Comparison of ENCODE assay signal across 24 mouse cellular contexts in genomic region chr17:73870956-73871605, GRCm38 (mm10).
A peak's percentile ranks its signal among the peaks of the same experiment; 100 is the strongest.
DNase-seq lines count a peak whose midpoint lies in the region; ATAC-seq and TF ChIP-seq lines count a peak whose summit lies in the region.
"Had no signal": no experiment of that assay in that cellular context is flagged by ENCODE, and none has a peak within 500 bp of the region (broad histone marks: within the 10 kb centered on the region; RNA-seq: fewer than 3 reads in every experiment).

No protein-coding gene starts in this region.

- dilution Hi-C loops in CH12.LX (cut with MboI; ENCODE audit: extremely low pct_ligation_motif_present, extremely low pct_unique_long_range_greater_than_20kb, low sequenced_read_pairs) = no loop called here

- no peaks in the 10 kb centered on the region for H3K36me3 ChIP-seq in CH12.LX (replicated peaks in 1 of 2; ENCODE audit: control insufficient read depth in 1 of 2, insufficient read depth in 1 of 2, low read length in 1 of 2)
- H3K36me3 ChIP-seq: heart, embryonic 13.5 days; hindbrain, embryonic 12.5 days; neural tube, embryonic 15.5 days had no signal

- H3K27ac ChIP-seq in CH12.LX (ENCODE audit: insufficient read depth, low read depth) = no peak overlapping the region
- H3K27ac ChIP-seq: heart, adult 2 months; heart, embryonic 13.5 days; hindbrain, embryonic 12.5 days; kidney, postnatal 0 days; macrophage; neural tube, embryonic 15.5 days had no signal

- no peaks in the 10 kb centered on the region for H3K27me3 ChIP-seq in CH12.LX (replicated peaks)
- H3K27me3 ChIP-seq: heart, embryonic 13.5 days; hindbrain, embryonic 12.5 days; neural tube, embryonic 15.5 days had no signal

- ATAC-seq in inflammation-experienced regulatory T-cells, adult 6 months = peak; percentile 38
- no peak for ATAC-seq in megakaryocyte-erythroid progenitor cell, adult 5-6 weeks (replicated peaks; ENCODE audit: low FRiP score, low TSS enrichment, poor library complexity, severe bottlenecking)
- ATAC-seq: forebrain, embryonic 14.5 days had no signal

- no peak overlapping the region for H3K4me3 ChIP-seq in CH12.LX (replicated peaks in 1 of 3; ENCODE audit: low read depth in 2 of 3, low read length in 2 of 3, poor library complexity in 1 of 3)
- H3K4me3 ChIP-seq: heart, adult 2 months; heart, embryonic 13.5 days; hindbrain, embryonic 12.5 days; neural tube, embryonic 15.5 days had no signal

- H3K4me2 ChIP-seq in CH12.LX (ENCODE audit: insufficient read depth, low read depth, poor library complexity, severe bottlenecking) = no peak overlapping the region
- H3K4me2 ChIP-seq: heart, embryonic 13.5 days; hindbrain, embryonic 12.5 days; midbrain, embryonic 11.5 days; neural tube, embryonic 15.5 days had no signal

- in situ Hi-C loops in CH12.LX (cut with MboI; ENCODE audit: low pct_ligation_motif_present, low pct_unique_long_range_greater_than_20kb, low sequenced_read_pairs) = no loop called here

- no peak overlapping the region for H3K9ac ChIP-seq in CH12.LX (ENCODE audit: insufficient read depth, low read depth)
- H3K9ac ChIP-seq: heart, embryonic 13.5 days; hindbrain, embryonic 12.5 days; neural tube, embryonic 15.5 days had no signal

- peaks cover 15 to 48% of the 10 kb centered on the region in 2 experiments for H3K4me1 ChIP-seq in CH12.LX (ENCODE audit: control insufficient read depth in 1 of 2, insufficient read depth in 2 of 2)
- H3K4me1 ChIP-seq: heart, embryonic 13.5 days; hindbrain, embryonic 12.5 days; neural tube, embryonic 15.5 days had no signal

- no peak for TF ChIP-seq RAD21 in CH12.LX (IDR thresholded peaks at IDR 0.05; ENCODE audit: low read depth, low read length)

- no peak for TF ChIP-seq POLR2A in CH12.LX (IDR thresholded peaks at IDR 0.05; ENCODE audit: low read depth, low read length)

- peak; percentile 19 to 34 for DNase-seq in B cell, adult 2 months
- no peak for DNase-seq in CH12.LX (ENCODE audit: extremely low read depth)
- DNase-seq in thymus, postnatal 36 days = peak; percentile 45 to 63
- no peak for DNase-seq in gastrocnemius, adult 8-10 months (ENCODE audit: low spot score in 2 of 2)
- no peak for DNase-seq in cerebellum, adult 18-20 months
- DNase-seq: adrenal gland, adult 8-10 months; cerebellum, adult 2 months; cerebellum, postnatal 36 days; gastrocnemius, postnatal 14 days; heart, adult 2 months; heart, postnatal 14 days; kidney, adult 2 months; layer of hippocampus, postnatal 36 days; right cerebral cortex, adult 18-20 months; right cerebral cortex, postnatal 4 days had no signal

- TF ChIP-seq EP300 in CH12.LX (IDR thresholded peaks at IDR 0.05; ENCODE audit: low read length) = no peak; the same call in 1 of the 2 replicates

- H3K79me2 ChIP-seq in CH12.LX (replicated peaks; ENCODE audit: control insufficient read depth, extremely low read depth, insufficient read depth, poor library complexity, severe bottlenecking) = no peaks in the 10 kb centered on the region

- TF ChIP-seq CTCF in CH12.LX (conservative IDR thresholded peaks at IDR 0.05 in 1 of 2, IDR thresholded peaks at IDR 0.05 in 1 of 2; ENCODE audit: low read depth in 2 of 2, low read length in 2 of 2) = no peak

- no peaks in the 10 kb centered on the region for H3K9me3 ChIP-seq in CH12.LX (replicated peaks; ENCODE audit: low read length)
- H3K9me3 ChIP-seq: heart, embryonic 13.5 days; hindbrain, embryonic 12.5 days; neural tube, embryonic 15.5 days had no signal

TF ChIP-seq in CH12.LX, 34 proteins besides CTCF, POLR2A, EP300 and RAD21:
- TF ChIP-seq CHD1 (IDR thresholded peaks at IDR 0.05; ENCODE audit: low read depth, low read length) = no peak
- TF ChIP-seq ZC3H11A (IDR thresholded peaks at IDR 0.05; ENCODE audit: low read depth, low read length) = no peak
- TF ChIP-seq ETS1 (conservative IDR thresholded peaks at IDR 0.05; ENCODE audit: low read depth, low read length) = 0 out of 2 replicates have a peak, but pooled peaks have one; percentile 31
- no peak for TF ChIP-seq JUN (IDR thresholded peaks at IDR 0.05; ENCODE audit: insufficient read depth, low read depth, low read length)
- no peak for TF ChIP-seq MEF2A (IDR thresholded peaks at IDR 0.05; ENCODE audit: borderline replicate concordance, low read depth, low read length)
- TF ChIP-seq ZMIZ1 (IDR thresholded peaks at IDR 0.05; ENCODE audit: low read depth, low read length) = no peak

Comparison
In these comparisons a context has a peak if more than half of its experiments do, and no peak if none do; other contexts are left out.
1. DNase-seq: peak in B cell, adult 2 months (2 of 2) and thymus, postnatal 36 days (2 of 2); none in CH12.LX (single experiment), gastrocnemius, adult 8-10 months (0 of 2) and cerebellum, adult 18-20 months (0 of 2).